Mouse (Mus musculus): ENCODE measurements around the gene Tmem175.

Gene Tmem175

DNA sequence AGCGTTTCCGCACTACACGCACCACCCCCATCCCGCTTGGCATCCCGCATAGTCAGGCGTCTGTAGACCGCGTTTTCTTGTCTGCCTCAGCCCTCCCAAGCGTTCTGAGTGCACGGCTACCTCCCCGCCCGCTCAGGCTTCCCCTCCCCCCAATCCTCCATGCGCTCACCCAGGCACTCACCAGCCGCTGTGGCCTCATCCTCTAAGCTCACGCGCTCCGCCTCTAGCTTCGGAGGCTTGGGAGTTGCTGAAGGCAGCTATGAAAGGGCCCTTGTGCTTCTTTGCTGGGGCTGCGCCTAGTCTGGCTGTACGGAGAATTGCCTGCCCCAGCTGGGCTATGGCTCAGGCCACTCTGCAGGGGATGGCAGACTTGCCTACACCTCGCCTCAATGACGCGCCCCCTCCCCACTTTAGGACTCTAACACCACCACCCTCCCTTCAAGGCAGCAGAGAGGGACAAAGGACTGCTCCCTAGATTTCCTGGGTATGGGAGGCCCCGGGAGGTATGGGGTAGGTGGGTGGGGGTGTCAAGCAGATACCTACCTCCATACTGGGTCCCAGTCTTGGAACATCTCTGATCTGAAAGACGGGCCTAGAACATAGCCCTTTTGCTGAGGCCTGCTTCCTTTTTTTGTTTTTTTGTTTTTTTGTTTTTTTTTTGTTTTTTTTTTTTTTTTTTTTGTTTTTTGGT lies 48.2 kb downstream of the Tmem175 start:
- DNase-seq (ENCODE audit: low spot score in 2 of 2): no peak

- DNase-seq (ENCODE audit: low spot score in 2 of 2): no peak
These were observed 48.8 kb downstream of the Tmem175 start for GRCm38 (mm10) chr5:108678296-108678854.

DNA sequence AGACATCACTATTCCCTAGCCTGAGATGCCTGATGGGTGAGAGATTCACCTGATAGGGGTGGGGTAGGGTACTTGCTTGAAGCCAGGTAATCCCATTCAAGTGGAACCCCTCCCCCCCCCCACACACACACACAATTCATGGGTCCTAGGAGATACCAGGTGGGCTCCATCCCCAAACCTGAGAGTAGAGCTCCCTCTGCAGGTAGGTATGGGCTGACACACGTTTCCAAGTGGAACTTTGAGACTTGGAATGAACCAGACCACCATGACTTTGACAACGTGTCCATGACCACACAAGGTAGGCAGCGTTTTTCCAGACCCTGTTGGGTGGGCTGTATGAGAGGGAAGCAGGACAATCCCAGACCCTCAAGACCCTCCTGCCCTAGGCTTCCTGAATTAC lies 50.3 kb downstream of the Tmem175 start:
- DNase-seq (ENCODE audit: low spot score in 2 of 2): no peak

- DNase-seq (ENCODE audit: low spot score in 2 of 2): no peak
These were observed 51.3 kb downstream of the Tmem175 start for GRCm38 (mm10) chr5:108680871-108681270.

DNA sequence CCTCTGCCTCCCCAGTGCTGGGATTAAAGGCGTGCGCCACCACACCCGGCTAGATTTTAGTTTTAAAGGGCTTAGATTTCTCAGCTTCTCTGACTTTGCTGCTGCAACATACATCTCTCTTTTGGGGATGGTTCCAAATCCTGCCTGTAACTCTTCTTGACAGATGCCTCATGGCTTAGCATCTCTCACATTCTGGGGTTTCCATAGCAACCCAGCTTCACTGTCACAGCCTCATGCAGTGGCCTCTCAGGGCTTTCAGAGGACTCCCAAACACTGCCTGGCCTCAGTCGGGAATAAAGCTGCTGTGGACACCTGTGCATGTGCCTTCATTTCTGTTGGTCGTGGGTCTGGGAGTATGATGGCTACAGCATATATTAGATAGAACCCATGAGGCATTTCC lies 59.5 kb downstream of the Tmem175 start:
- no peak for DNase-seq (ENCODE audit: low spot score in 2 of 2)

GRCm38 (mm10) chr5:108691152-108691551 lies 61.6 kb downstream of the Tmem175 start:
- no peak for DNase-seq (ENCODE audit: low spot score in 2 of 2)

- DNase-seq (ENCODE audit: low spot score in 2 of 2): peak; percentile 44 to 73
These were observed 62.7 kb downstream of the Tmem175 start, which contains the start of gene Fgfrl1 for GRCm38 (mm10) chr5:108692271-108692670. Gene Fgfrl1, plus strand, starts transcription at chr5:108692382.

GRCm38 (mm10) chr5:108693872-108694288 lies 64.3 kb downstream of the Tmem175 start:
- peak; percentile 81 to 90 for DNase-seq (ENCODE audit: low spot score in 2 of 2)

DNA sequence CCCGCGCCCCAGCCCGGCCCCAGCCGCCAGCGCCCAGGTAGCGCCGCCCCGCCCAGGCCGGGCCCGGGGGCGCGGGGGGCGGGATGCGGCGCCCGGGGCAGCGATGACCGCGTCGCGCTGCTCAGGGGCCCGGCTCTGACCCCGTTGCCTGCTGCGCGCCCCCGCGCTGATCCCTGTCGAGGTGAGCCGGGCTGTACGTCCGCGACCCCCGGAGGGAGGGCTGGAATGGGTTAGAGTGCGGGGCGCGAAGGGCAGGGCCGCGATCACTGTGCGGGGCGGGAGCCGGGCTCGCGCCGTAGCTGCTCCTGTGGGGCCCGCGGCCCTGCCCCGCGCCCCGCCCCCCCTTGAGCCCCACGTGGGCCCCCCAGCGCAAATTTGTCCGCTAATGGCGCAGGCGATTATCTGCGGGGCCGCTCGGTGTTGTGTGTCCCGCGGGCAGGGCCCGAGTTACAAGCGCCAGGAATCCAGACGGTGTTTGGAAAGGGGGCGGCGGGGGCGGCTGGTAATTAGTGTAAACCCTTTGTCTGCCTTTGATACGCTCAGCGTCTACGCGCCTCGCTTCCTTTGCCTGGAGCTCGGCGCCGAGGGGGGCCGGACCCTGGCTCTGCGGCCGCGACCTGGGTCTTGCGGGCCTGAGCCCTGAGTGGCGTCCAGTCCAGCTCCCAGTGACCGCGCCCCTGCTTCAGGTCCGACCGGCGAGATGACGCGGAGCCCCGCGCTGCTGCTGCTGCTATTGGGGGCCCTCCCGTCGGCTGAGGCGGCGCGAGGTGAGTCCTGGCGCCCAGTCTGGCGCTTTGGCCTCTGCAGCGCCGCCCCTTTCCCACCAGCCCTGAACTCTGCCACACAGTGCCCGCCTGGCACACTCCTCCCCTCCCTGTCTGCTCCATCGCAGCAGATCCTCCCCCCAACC lies 65.0 kb downstream of the Tmem175 start:
- DNase-seq (ENCODE audit: low spot score in 2 of 2): peak; percentile 18 to 19

DNA sequence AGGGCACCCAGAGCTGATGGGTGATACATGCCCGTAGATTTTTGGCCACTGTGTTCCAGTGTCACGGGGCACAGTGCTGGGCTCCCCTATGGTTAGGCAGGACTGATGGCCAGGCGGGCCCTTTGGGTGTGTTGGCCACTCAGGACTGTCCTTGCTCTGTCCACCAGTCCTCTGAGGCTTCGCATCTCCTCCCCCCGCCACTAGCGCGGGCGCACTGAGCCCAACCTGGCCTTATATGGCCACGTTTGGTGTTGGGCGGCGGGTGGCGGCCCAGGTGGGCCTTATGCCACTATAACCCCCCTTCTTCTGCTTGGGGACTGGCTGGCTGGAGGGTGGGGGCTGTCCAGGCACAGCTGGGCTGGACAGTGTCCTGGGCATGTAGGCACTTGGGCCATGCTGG lies 66.3 kb downstream of the Tmem175 start:
- DNase-seq (ENCODE audit: low spot score in 2 of 2): no peak

DNA sequence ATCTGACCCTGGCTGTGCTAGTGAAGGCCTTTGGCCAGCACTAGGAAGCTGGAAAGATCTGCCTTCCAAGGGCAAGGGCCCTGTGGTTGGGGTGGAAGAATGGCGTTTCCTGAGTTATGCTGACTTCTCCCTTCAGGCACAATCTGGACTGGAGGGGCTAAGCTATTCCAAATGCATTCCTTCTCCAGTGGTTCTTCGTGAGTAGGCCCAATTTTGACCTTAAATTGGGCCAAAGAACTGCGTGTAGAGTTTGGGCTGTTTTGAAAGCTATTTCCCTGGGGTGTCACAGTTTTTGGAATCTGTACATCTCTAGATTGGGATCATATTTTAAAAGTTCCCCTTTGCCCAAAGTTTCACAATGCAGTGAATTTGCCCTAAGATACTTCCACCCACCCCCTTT lies 67.0 kb downstream of the Tmem175 start:
- no peak for DNase-seq (ENCODE audit: low spot score in 2 of 2)

DNA sequence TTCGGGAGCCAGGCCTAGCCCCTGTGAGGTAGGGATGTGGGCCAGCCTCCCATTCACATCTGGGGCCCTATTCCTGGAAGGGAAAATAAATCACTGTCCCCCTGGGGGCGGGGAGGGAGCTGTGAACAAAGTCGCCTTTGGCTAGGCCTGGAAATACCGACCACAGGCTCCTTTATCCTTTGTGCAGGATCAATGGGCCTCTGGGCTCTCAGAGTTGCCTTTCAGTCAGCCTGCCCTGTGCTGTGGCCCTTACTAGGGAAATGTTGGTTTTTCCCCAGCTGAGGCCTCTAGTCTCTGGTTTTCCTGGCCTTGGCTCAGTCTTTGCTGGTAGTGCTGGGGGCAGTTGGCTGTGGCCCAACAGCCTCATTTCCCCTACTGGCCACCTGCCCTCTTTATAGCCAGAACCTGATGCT lies 67.8 kb downstream of the Tmem175 start:
- DNase-seq (ENCODE audit: low spot score in 2 of 2): no peak

All from thymus, postnatal 10 days (tissue).